Mouse (Mus musculus) neural tube, embryonic 10.5 days (tissue): ENCODE data around the gene Kcnh7.
"Not testable (repeated sequence)": the region's sequence is repeated elsewhere in the genome, so short reads cannot be mapped to it uniquely, and the experiment has no call there.

Experiments used
- DNase-seq: peaks from one replicate; pipeline ENCODE4 v3.0.0-alpha.2; 2017; ENCODE audit warnings: low spot score; ENCODE audit errors: extremely low spot score

The Kcnh7 gene

GRCm38 (mm10) chr2:62725946-62726345 is 458.1 kb downstream of the Kcnh7 start:
- DNase-seq: no peak

GRCm38 (mm10) chr2:62718411-62718810 is 465.7 kb downstream of the Kcnh7 start:
- DNase-seq: no peak

GRCm38 (mm10) chr2:62717270-62717669 is 466.8 kb downstream of the Kcnh7 start:
- no peak for DNase-seq

GRCm38 (mm10) chr2:62715260-62715659 is 468.8 kb downstream of the Kcnh7 start:
- DNase-seq: no peak

- not testable (repeated sequence) for DNase-seq
Observed at GRCm38 (mm10) chr2:62714362-62714761, 469.7 kb downstream of the Kcnh7 start.

GRCm38 (mm10) chr2:62709633-62710032 is 474.5 kb downstream of the Kcnh7 start:
- DNase-seq: no peak

- DNase-seq: no peak
Observed at GRCm38 (mm10) chr2:62706313-62706712, 477.8 kb downstream of the Kcnh7 start.

GRCm38 (mm10) chr2:62685934-62686333 is 498.2 kb downstream of the Kcnh7 start:
- DNase-seq: no peak

- no peak for DNase-seq
Observed at GRCm38 (mm10) chr2:62684989-62685595, 499.0 kb downstream of the Kcnh7 start.

GRCm38 (mm10) chr2:62681667-62682066 is 502.4 kb downstream of the Kcnh7 start:
- DNase-seq: no peak

- no peak for DNase-seq
Observed at GRCm38 (mm10) chr2:62672788-62673187, 511.3 kb downstream of the Kcnh7 start.

GRCm38 (mm10) chr2:62670767-62671166 is 513.3 kb downstream of the Kcnh7 start:
- no peak for DNase-seq

- no peak for DNase-seq
Observed at GRCm38 (mm10) chr2:62670301-62670700, 513.8 kb downstream of the Kcnh7 start.

GRCm38 (mm10) chr2:62669848-62670247 is 514.2 kb downstream of the Kcnh7 start:
- no peak for DNase-seq

- no peak for DNase-seq
Observed at GRCm38 (mm10) chr2:62665536-62665935, 518.6 kb downstream of the Kcnh7 start.

GRCm38 (mm10) chr2:62664839-62665238 is 519.2 kb downstream of the Kcnh7 start:
- no peak for DNase-seq

GRCm38 (mm10) chr2:62664135-62664670 is 519.9 kb downstream of the Kcnh7 start, which contains the start of gene Gca:
Gca (plus strand) TSS chr2:62664285.
- peak; percentile 77 for DNase-seq

GRCm38 (mm10) chr2:62662560-62662959 is 521.5 kb downstream of the Kcnh7 start:
- no peak for DNase-seq

GRCm38 (mm10) chr2:62660565-62660964 is 523.5 kb downstream of the Kcnh7 start:
- DNase-seq: no peak

GRCm38 (mm10) chr2:62656072-62656471 is 528.0 kb downstream of the Kcnh7 start:
- DNase-seq: no peak

- no peak for DNase-seq
Observed at GRCm38 (mm10) chr2:62654519-62655338, 529.4 kb downstream of the Kcnh7 start.

GRCm38 (mm10) chr2:62652466-62652865 is 531.6 kb downstream of the Kcnh7 start:
- no peak for DNase-seq
